Mouse (Mus musculus) testis, adult 2 months (tissue): ENCODE results near the gene Prpf6. TPM values are rescaled to one million over a fixed set of nuclear protein-coding genes. Genes with fewer than 3 reads are reported as not detected.
A peak's percentile ranks its signal among the peaks of the same experiment; 100 is the strongest.

Experiments
- H3K27ac ChIP-seq: fragments of 200-500 bp; 2 replicates; pipeline ENCODE4 v1.5.1; 2012; ENCODE audit warnings: low read depth, low read length; ENCODE audit not compliant: control insufficient read depth, insufficient read depth
- H3K27me3 ChIP-seq: fragments of 200-500 bp; 2 replicates; pipeline ENCODE4 v1.6.1; 2012; ENCODE audit warnings: mild to moderate bottlenecking, low read length, moderate library complexity; ENCODE audit not compliant: control insufficient read depth, insufficient read depth
- H3K36me3 ChIP-seq: fragments of 200-500 bp; 2 replicates; pipeline ENCODE4 v1.6.1; 2012; ENCODE audit warnings: mild to moderate bottlenecking, low read length; ENCODE audit not compliant: control insufficient read depth, insufficient read depth
- H3K4me1 ChIP-seq: fragments of 200-500 bp; 2 replicates; pipeline ENCODE4 v1.6.1; 2012; ENCODE audit warnings: low read length; ENCODE audit not compliant: control insufficient read depth, insufficient read depth
- H3K4me3 ChIP-seq: fragments of 200-500 bp; 2 replicates; pipeline ENCODE4 v1.5.1; 2012; ENCODE audit warnings: low read depth, mild to moderate bottlenecking, low read length, moderate library complexity, mixed read lengths; ENCODE audit not compliant: control insufficient read depth
- CTCF ChIP-seq: fragments of 200-500 bp; IDR thresholded peaks from 2 replicates; pipeline ENCODE4 v1.5.1; 2012; ENCODE audit warnings: low read depth, mild to moderate bottlenecking, inconsistent platforms, low read length, moderate library complexity; ENCODE audit not compliant: control insufficient read depth, insufficient read depth, insufficient replicate concordance
- POLR2A ChIP-seq: fragments of 200-500 bp; IDR thresholded peaks from 2 replicates; pipeline ENCODE4 v1.6.1; 2012; ENCODE audit warnings: low read depth, mild to moderate bottlenecking, inconsistent platforms, low read length, moderate library complexity; ENCODE audit not compliant: control insufficient read depth
- polyA plus RNA-seq: library from polyadenylated mRNA; depleted of rRNA; stranded (reverse); fragments of >200 nt; gene quantifications from 2 replicates; pipeline ENCODE4 v1.2.3, GENCODE M21; 2012

The Prpf6 gene
- polyA plus RNA-seq, 1 experiment = 20.1 TPM

DNA sequence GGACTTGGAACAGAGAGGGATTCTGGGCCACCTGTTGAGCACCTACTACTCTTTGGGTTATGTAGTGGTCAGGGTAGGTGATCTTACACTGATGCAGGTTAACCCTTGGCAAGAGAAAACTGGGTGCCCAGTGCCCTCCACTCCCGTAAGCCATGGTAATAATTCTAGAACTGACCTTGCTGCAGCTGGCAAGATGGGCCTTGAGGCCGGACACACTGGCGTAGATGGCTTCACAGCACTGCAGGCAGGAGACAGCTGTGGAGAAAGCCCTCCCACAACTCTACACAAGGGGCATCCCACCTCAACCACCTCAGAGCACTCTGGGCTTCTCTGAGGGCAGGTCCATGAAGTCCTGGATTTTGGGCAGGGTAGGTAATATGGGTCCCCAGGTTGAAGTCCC lies 5.5 kb upstream of the Prpf6 start:
- H3K27ac ChIP-seq = no peak overlapping the region
- H3K36me3 ChIP-seq = peaks cover 3% of the 10 kb centered on the region
- H3K4me1 ChIP-seq = peaks cover 6% of the 10 kb centered on the region
- no peaks in the 10 kb centered on the region for H3K27me3 ChIP-seq
- TF ChIP-seq CTCF = no peak
- TF ChIP-seq POLR2A = no peak
- no peak overlapping the region for H3K4me3 ChIP-seq

DNA sequence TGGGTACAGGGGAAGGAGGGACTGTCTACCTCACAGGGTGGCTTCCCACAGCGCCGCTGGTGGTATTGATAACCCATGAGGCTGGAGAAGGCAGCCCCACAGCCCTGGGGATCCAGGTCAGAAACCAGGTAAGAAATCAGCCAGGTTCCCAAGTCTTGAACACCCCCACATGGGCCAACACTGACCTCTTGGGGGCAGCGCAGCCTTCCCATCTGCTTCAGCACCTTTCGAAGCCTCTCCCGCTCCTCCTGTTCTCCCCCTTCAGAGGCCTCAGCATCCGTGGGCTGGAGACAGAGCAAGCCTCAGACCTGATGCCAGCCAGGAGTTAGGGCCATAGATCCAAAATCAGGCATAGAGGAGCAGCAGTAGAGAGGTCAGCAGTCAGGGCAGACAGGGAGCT lies 3.9 kb upstream of the Prpf6 start:
- Histone ChIP-seq H3K27me3 (no peaks in the 10 kb centered on the region), H3K4me3 (no peak overlapping the region), H3K27ac (no peak overlapping the region), H3K4me1 (peaks cover 4% of the 10 kb centered on the region), H3K36me3 (peaks cover 3% of the 10 kb centered on the region)
- TF ChIP-seq POLR2A (no peak), CTCF (no peak)

DNA sequence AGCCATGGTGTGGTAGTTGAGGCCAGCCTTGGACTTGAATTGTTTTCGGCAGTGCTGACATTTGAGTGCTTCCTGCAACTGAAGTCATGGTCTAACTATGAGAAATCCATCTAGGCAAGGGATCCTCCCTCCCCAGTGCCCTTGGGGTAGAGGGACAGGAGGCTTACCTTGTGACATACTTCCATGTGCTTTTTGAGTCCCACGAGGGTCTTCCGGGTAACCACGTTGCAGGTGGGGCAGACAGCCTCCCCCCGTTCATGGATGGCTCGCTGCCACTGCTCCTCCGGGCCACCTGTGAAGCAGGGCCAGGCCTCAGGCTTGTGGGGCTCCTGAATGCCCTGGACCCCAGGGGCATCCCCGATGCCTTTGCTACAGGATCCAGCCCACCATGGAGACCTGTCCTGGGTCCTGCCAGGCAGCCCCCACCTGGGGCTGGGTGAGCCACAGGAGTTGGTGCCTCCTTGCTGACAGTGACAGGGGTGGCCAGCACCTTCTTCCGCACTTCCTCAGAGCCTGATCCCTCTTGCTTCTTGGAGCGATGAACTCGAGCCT lies 3.4 kb upstream of the Prpf6 start:
- Histone ChIP-seq H3K4me3 (no peak overlapping the region), H3K36me3 (peaks cover 3% of the 10 kb centered on the region), H3K27ac (no peak overlapping the region), H3K4me1 (peaks cover 4% of the 10 kb centered on the region), H3K27me3 (no peaks in the 10 kb centered on the region)
- TF ChIP-seq POLR2A = no peak
- no peak for TF ChIP-seq CTCF

DNA sequence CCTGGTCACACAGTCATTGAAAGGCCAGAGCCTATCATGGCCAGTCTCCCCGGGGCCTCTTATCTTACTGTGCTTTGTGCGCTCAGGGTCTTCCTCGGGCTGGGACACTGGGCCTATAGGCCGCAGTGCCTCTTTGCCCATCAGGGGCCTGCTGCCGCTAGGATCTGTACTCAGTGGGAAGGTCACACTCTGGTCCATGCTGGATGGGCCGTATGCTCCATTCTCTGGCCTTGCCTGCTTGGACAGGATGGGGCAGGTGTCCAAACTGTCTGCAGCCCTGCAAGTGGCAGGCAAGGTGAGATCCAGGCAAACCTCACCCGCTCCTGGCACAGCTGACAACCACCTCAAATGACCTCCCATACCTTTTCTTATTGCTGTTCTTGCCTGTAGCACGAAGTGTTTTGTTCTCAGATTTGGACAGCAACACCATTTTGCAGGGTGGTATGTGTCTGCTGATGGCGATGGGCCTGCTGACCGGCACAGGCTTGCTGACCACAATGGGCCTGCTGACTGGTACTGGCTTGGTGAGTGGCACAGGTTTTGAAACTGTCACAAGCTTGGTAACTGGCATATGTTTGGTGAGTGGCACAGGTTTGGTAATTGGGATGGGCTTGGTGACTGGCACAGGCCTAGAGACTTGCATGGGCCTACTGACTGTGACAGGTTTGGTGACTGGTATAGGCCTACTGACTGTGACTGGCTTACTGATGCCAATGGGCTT lies 2.5 kb upstream of the Prpf6 start:
- H3K36me3 ChIP-seq = peaks cover 3% of the 10 kb centered on the region
- no peak for TF ChIP-seq POLR2A
- no peak for TF ChIP-seq CTCF
- H3K4me1 ChIP-seq = peaks cover 4% of the 10 kb centered on the region
- H3K27me3 ChIP-seq = no peaks in the 10 kb centered on the region
- no peak overlapping the region for H3K4me3 ChIP-seq
- no peak overlapping the region for H3K27ac ChIP-seq

DNA sequence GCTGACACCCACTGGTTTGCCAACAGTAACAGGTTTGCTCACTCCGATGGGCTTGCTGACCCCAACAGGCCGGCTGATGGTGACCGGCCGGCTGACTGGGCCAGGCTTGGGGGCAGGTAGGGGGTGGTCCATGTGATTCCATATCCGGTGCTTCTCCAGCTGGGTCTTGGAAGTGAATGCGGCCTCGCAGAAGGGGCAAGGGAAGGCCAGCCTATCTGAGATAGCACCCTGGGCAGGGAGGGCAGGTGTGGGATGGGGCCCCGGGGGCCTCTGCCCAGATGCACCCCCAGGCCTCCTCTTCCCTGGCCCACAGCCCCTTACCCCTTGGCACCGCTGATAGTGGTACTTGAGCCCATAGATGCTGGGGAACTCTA lies 1.9 kb upstream of the Prpf6 start:
- Histone ChIP-seq H3K4me1 (peaks cover 4% of the 10 kb centered on the region), H3K36me3 (peaks cover 3% of the 10 kb centered on the region), H3K4me3 (no peak overlapping the region), H3K27ac (no peak overlapping the region), H3K27me3 (no peaks in the 10 kb centered on the region)
- no peak for TF ChIP-seq POLR2A
- TF ChIP-seq CTCF = no peak

DNA sequence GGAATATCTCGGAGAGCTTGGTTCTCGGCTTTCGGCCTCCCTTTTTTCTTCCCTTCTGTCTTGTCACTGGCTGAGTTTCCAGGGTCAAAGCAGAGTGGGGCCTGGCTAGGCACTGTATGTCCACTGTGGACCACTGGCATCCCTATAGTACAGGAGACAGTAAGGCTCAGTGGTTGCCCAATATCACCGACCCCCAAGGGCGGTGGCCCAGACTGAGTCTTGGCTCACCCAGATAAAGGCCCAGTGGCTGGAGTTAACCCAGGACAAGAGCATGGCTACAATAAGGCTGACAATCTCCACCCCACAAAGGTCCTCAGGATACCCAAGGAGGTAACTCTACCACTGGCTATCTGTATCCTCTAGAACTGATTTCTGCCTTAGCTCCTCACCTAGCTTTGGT lies 1.2 kb upstream of the Prpf6 start:
- peaks cover 4% of the 10 kb centered on the region for H3K4me1 ChIP-seq
- H3K4me3 ChIP-seq = peak overlapping the region; percentile 4; the same call in 1 of the 2 replicates
- no peak overlapping the region for H3K27ac ChIP-seq
- no peaks in the 10 kb centered on the region for H3K27me3 ChIP-seq
- no peak for TF ChIP-seq CTCF
- no peak for TF ChIP-seq POLR2A
- H3K36me3 ChIP-seq = peaks cover 3% of the 10 kb centered on the region

DNA sequence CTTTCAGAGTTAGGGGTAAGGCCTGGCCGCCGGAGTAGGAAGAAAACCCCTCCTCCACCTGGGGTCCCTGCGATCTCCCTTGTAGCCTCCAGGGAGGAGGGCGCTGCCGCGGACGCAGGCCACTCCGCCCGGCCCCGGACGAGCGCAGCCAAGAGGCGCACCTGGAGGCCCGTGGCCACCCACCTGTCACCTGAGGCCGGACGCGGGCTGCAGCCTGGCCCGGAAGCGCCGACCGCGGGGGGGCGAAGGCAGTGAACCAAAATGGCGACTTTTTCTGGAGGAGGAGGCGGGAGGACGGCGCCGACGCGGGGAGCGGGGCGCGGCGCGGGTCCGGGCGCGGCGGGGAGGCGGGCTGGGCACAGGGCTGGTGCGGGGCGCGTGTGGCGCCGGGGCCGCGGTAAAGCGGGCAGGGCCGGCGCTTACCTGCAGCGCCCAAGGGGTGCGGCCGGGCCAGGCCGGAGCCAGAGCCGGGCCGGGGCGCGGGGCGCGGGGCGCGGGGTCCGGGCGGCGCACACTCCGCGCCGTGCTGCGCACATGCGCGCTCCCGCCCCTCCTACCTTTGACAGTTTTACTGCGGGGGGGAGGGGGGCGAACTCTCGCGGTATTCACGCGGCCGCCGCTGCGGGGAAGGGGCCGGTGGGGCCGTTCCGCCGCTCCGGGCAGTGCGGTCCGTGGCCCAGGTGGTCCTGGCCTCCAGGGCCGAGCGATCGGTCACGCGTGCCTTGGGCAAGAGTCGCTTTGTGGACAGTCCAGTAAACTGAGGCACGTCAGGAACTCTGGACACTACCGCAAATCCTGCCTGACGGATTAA lies 768 bp downstream of the Prpf6 start, which contains the start of gene Zfp512b:
Gene Zfp512b (minus strand): TSS at position 573 of the 811 bp plus-strand sequence.
- Histone ChIP-seq H3K4me1 (peaks cover 6% of the 10 kb centered on the region), H3K27ac (peak within 1 kb of the TSS; percentile 100), H3K36me3 (peaks cover 3% of the 10 kb centered on the region), H3K4me3 (peak within 1 kb of the TSS; percentile 100), H3K27me3 (no peaks in the 10 kb centered on the region)
- TF ChIP-seq CTCF = no peak
- peak; percentile 97 for TF ChIP-seq POLR2A
